Mouse (Mus musculus) cerebellum, adult 2 months (tissue): ENCODE measurements around the gene Gpatch2.

Source experiments
- CTCF ChIP-seq: fragments of 200-500 bp; IDR thresholded peaks from 2 replicates; pipeline ENCODE4 v1.5.1; 2011; ENCODE audit warnings: low read depth, mild to moderate bottlenecking, control low read depth, low read length, moderate library complexity, borderline replicate concordance; ENCODE audit not compliant: insufficient read depth
- POLR2A ChIP-seq: fragments of 200-500 bp; IDR thresholded peaks from 2 replicates; pipeline ENCODE4 v1.6.1; 2011; ENCODE audit warnings: low read length, control low read depth, borderline replicate concordance; ENCODE audit not compliant: insufficient read depth

DNA sequence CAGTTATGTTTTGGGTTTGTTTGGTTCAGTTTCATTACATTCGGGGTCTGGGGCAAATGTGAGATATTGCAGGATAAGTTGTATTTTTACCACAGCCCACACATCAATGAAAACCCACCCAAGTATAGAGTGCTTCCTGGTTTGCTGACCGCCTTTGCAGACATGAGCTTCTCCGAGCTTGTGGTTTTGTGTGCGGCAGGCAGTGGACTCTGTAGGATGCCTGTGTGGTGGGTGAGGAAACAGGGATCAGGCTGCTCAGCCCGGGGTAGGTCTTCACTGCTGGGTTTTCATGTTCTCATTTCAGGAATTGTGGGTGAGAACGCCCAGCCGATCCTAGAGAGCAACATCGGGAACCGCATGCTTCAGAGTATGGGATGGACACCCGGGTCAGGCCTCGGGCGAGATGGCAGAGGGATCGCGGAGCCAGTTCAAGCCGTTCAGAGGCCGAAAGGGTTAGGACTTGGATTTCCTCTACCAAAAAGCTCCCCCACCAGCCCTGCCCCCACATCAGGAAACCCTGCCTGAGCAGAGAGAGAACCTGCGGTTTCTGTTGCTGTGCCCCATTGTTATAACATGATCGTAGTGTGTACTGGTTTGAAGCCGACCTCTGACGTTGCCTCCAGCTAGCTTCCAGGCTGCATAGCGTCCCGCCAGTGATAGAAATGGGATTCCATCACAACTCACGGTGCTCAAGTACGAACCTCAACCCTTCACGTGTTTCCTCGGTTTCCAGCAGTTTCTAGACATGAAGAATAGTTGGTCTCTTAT is 132.9 kb downstream of the Gpatch2 start:
- TF ChIP-seq POLR2A, result no peak
- TF ChIP-seq CTCF, result no peak
